Mouse (Mus musculus): ENCODE data around the gene Prodh2.

DNA sequence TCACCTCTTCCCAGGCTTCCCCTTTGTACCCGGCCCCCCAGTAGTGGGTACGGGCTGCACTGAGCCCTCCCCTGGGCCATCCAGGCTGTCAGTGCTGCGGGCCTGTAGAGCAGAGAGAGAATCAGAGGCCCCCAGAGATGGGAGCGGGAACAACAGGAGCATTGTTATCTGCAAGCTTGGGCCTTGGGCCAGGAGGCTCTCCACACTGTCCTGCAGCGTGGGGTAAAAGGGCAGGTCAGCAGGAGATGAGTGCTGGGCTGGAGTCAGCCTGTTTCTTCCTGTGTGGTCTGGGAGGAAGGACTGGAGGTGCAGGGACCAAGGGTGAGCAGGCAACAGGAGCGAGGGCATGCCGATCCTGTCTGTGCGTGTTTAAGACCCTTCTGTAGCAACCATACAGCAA, 39.5 kb downstream of the Prodh2 start:
- TF ChIP-seq POLR2A (IDR thresholded peaks at IDR 0.05; ENCODE audit: insufficient read depth, low read depth, low read length) = no peak
- TF ChIP-seq CTCF (IDR thresholded peaks at IDR 0.05; ENCODE audit: insufficient read depth, low read depth, low read length) = no peak

Measured in olfactory bulb, adult 2 months (tissue).